Mouse (Mus musculus) megakaryocyte, embryonic 14.5 days (primary cell): ENCODE measurements around the gene Deaf1.

Experiments used
- FLI1 ChIP-seq: IDR thresholded peaks from 2 replicates; pipeline ENCODE4 v1.6.1; 2012; ENCODE audit warnings: low read length, inconsistent platforms, mixed read lengths
- GATA1 ChIP-seq: IDR thresholded peaks from 3 replicates; pipeline ENCODE4 v1.6.1; 2012; ENCODE audit warnings: mixed read lengths, low read length, inconsistent platforms, borderline replicate concordance

- no peak for TF ChIP-seq GATA1
- TF ChIP-seq FLI1, result no peak
Observed at GRCm38 (mm10) chr7:141331990-141332389, 4.5 kb upstream of the Deaf1 start.
